Mouse (Mus musculus): ENCODE data around the gene Tbx4.
A peak's percentile ranks its signal among the peaks of the same experiment; 100 is the strongest.

DNA sequence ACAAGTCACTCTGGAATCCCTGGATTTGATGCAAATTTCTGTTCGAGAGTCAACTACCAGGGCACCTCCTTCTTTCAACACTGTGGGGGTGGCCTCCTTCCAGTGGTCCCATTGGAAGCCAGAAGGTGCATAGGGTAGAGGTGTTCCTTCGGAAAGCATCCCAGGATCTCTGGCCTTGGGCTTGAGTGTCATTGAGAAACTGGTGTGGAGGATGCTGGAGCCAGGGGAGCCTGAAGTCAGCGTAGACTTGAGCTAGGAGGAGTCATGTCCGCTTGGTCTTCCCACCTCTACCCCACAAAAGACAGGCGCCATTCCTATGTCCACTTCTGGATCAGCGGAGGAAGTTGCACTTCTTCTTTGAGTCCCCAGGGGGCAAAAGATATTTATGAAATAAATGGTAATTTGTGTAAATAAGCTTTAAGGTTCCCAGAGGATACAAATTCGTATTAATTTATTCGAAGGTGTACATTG, 45.0 kb upstream of the Tbx4 start:
- TF ChIP-seq POLR2A (IDR thresholded peaks at IDR 0.05; ENCODE audit: borderline replicate concordance, extremely low read depth, low read depth, low read length) (peak; percentile 67; the same call in 1 of the 2 replicates), CTCF (IDR thresholded peaks at IDR 0.05; ENCODE audit: insufficient read depth, low read length) (no peak)
